Mouse (Mus musculus) erythroblast, embryonic 14.5 days (primary cell): ENCODE data around the gene Grin3b. TPM values are rescaled to one million over a fixed set of nuclear protein-coding genes. Genes with fewer than 3 reads are reported as not detected.

ENCODE experiments used
- H3K27me3 ChIP-seq: 2 replicates; pipeline ENCODE4 v1.6.1; 2012; ENCODE audit warnings: inconsistent platforms; ENCODE audit not compliant: control insufficient read depth
- H3K36me3 ChIP-seq: 2 replicates; pipeline ENCODE4 v1.6.1; 2012; ENCODE audit warnings: mild to moderate bottlenecking, inconsistent platforms; ENCODE audit not compliant: control insufficient read depth
- H3K4me1 ChIP-seq: 2 replicates; pipeline ENCODE4 v1.6.1; 2012; ENCODE audit warnings: inconsistent platforms; ENCODE audit not compliant: control insufficient read depth
- H3K4me3 ChIP-seq: replicated peaks from 2 replicates; pipeline ENCODE3; 2012; ENCODE audit warnings: moderate library complexity, mild to moderate bottlenecking, inconsistent platforms
- H3K9me3 ChIP-seq: 2 replicates; pipeline ENCODE4 v1.6.1; 2012; ENCODE audit warnings: low read length, inconsistent platforms, mixed read lengths; ENCODE audit not compliant: control insufficient read depth
- GATA1 ChIP-seq: IDR thresholded peaks from 2 replicates; pipeline ENCODE4 v1.6.1; 2012; ENCODE audit warnings: low read length, inconsistent platforms, mixed read lengths
- TAL1 ChIP-seq: IDR thresholded peaks from 3 replicates; pipeline ENCODE4 v1.6.1; 2012; ENCODE audit warnings: low read length, inconsistent platforms, mixed read lengths
- polyA plus RNA-seq: library from polyadenylated mRNA; stranded (reverse); fragments of >175 nt; gene quantifications from 2 replicates; pipeline ENCODE4 v1.2.3, GENCODE M21; 2012

Grin3b gene
- polyA plus RNA-seq, 1 experiment: not detected

- Histone ChIP-seq H3K9me3 (no peaks in the 10 kb centered on the region), H3K36me3 (peaks cover 62% of the 10 kb centered on the region), H3K27me3 (peaks cover 3% of the 10 kb centered on the region; the same call in 1 of the 2 replicates), H3K4me1 (peaks cover 69% of the 10 kb centered on the region), H3K4me3 (no peak overlapping the region)
- TF ChIP-seq GATA1 (no peak), TAL1 (no peak)
Observed at GRCm38 (mm10) chr10:80022806-80023205, 52.3 kb downstream of the Grin3b start.

DNA sequence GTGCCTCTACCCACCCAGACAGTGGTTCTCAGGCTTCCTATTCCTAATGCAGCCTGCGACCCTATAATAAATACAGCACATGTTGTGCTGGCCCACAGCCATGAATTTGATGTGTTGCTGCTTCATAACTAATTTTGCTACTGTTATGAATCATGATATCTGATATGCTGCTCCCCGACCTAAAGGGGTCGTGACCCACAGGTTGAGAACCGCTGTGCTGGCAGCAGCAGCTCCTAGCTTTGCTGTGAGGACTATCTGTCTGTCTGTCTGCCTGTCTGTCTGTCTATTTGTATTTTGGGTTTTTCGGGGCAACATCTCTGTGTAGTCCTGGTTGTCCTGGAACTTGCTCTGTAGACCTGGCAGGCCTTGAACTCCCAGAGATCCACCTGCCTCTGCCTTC is 53.2 kb downstream of the Grin3b start:
- TF ChIP-seq GATA1 (no peak), TAL1 (no peak)
- Histone ChIP-seq H3K36me3 (peaks cover 69% of the 10 kb centered on the region), H3K4me1 (peaks cover 72% of the 10 kb centered on the region), H3K9me3 (no peaks in the 10 kb centered on the region), H3K27me3 (peaks cover 3% of the 10 kb centered on the region; the same call in 1 of the 2 replicates), H3K4me3 (no peak overlapping the region)

DNA sequence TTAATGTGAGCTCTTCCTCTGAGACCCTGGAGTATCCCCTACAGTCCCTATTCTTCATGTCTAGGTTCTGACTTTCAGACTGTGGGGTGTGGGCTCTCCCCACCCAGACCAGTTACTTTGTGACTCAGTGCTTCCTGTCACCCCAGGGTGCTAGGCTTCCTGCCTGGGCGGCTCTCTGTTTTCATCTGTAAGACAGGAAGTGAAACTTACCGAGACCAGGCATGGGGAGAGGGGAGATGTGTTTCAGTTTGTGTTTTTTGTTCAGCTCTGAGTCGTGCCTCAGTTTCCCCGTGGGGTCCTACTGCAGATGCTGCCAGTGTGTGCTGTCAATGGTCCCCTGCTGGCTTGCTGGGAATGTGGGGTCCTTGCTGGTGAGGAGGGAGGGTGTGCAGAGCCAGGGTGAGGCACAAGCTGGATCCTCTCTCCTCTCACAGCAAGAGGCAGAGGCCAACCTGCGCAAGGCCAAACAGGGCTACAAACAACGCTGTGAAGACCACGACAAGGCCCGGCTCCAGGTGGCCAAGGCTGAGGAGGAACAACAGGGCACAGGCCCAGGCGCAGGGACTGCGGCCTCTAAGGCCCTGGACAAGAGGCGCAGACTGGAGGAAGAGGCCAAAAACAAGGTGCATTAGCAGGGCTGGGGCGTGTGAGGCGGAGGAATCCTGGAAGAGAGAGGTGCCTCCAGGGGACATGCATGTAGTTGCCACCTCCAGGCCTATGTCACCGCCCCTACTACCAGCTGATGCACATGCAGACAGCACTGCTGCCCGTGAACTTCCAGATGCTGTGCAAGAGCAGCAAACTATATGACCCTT is 53.9 kb downstream of the Grin3b start:
- TF ChIP-seq TAL1 (no peak), GATA1 (no peak)
- Histone ChIP-seq H3K36me3 (peaks cover 74% of the 10 kb centered on the region), H3K4me1 (peaks cover 66% of the 10 kb centered on the region)

DNA sequence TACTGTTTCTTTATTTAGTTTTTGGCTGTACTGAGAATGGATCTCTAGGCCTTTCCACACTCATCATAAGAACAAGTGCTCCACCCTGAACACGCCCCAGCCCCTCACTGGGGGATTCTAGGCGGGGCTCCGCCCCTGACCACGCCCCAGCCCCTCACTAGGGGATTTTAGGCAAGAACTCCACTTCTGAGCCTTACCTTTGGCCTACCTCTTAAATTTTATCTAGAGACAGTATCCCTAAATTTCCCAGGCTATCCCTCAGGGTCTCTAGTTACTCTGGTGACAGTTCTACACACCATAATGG is 54.5 kb downstream of the Grin3b start:
- peaks cover 72% of the 10 kb centered on the region for H3K36me3 ChIP-seq
- no peaks in the 10 kb centered on the region for H3K9me3 ChIP-seq
- no peaks in the 10 kb centered on the region for H3K27me3 ChIP-seq
- H3K4me3 ChIP-seq: no peak overlapping the region
- TF ChIP-seq GATA1 (no peak), TAL1 (no peak)
- peaks cover 61% of the 10 kb centered on the region for H3K4me1 ChIP-seq

More for the DNA sequence above, 53.9 kb downstream of the Grin3b start:
- H3K4me3 ChIP-seq: no peak overlapping the region
- peaks cover 3% of the 10 kb centered on the region; the same call in 1 of the 2 replicates for H3K27me3 ChIP-seq
- no peaks in the 10 kb centered on the region for H3K9me3 ChIP-seq

- TF ChIP-seq GATA1 (no peak), TAL1 (no peak)
- H3K36me3 ChIP-seq: peaks cover 72% of the 10 kb centered on the region
- H3K27me3 ChIP-seq: no peaks in the 10 kb centered on the region
- no peak overlapping the region for H3K4me3 ChIP-seq
- no peaks in the 10 kb centered on the region for H3K9me3 ChIP-seq
- peaks cover 57% of the 10 kb centered on the region for H3K4me1 ChIP-seq
Observed at GRCm38 (mm10) chr10:80025463-80025862, 54.9 kb downstream of the Grin3b start.

GRCm38 (mm10) chr10:80025889-80026288 is 55.4 kb downstream of the Grin3b start:
- Histone ChIP-seq H3K36me3 (peaks cover 72% of the 10 kb centered on the region), H3K9me3 (no peaks in the 10 kb centered on the region), H3K4me1 (peaks cover 53% of the 10 kb centered on the region), H3K4me3 (no peak overlapping the region), H3K27me3 (no peaks in the 10 kb centered on the region)
- TF ChIP-seq GATA1: no peak
- TF ChIP-seq TAL1: no peak

Other genes starting within 250 kb of the Grin3b start
- gene Polrmt, start 224.1 kb upstream of the Grin3b start, polyA plus RNA-seq: 2.1 and 2.5 TPM in 2 replicates
- gene Fgf22, start 215.6 kb upstream of the Grin3b start, polyA plus RNA-seq: not detected in 2 replicates
- 35.3 and 45.1 TPM in 2 replicates for gene Rnf126, start 203.8 kb upstream of the Grin3b start, polyA plus RNA-seq
- gene Fstl3, start 193.4 kb upstream of the Grin3b start, polyA plus RNA-seq: 0.02 and 0.04 TPM in 2 replicates
- gene Prss57, start 179.8 kb upstream of the Grin3b start, polyA plus RNA-seq: 0.02 TPM in 1 of 2 replicates, not detected in the other
- 0.34 and 0.52 TPM in 2 replicates for gene Palm, start 177.1 kb upstream of the Grin3b start, polyA plus RNA-seq
- not detected in 2 replicates for gene Misp, start 149.7 kb upstream of the Grin3b start, polyA plus RNA-seq
- 46.1 and 67.9 TPM in 2 replicates for gene Ptbp1, start 116.3 kb upstream of the Grin3b start, polyA plus RNA-seq
- gene Prtn3, start 96.2 kb upstream of the Grin3b start, polyA plus RNA-seq: 3.5 TPM in 2 replicates
- gene Plppr3, start 96.1 kb upstream of the Grin3b start, polyA plus RNA-seq: 0.06 and 0.11 TPM in 2 replicates
- 1.5 and 1.8 TPM in 2 replicates for gene Elane, start 84.5 kb upstream of the Grin3b start, polyA plus RNA-seq
- not detected in 2 replicates for gene Cfd, start 79.9 kb upstream of the Grin3b start, polyA plus RNA-seq
- gene Med16, start 61.8 kb upstream of the Grin3b start, polyA plus RNA-seq: 4.1 and 4.9 TPM in 2 replicates
- gene Gm26602, start 59.9 kb upstream of the Grin3b start, polyA plus RNA-seq: 0.21 TPM in 1 of 2 replicates, not detected in the other
- gene Kiss1r, start 53.7 kb upstream of the Grin3b start, polyA plus RNA-seq: 0.01 TPM in 1 of 2 replicates, not detected in the other
- gene R3hdm4, start 49.5 kb upstream of the Grin3b start, polyA plus RNA-seq: 9.9 and 13.0 TPM in 2 replicates
- 1.0 and 1.4 TPM in 2 replicates for gene Arid3a, start 43.7 kb upstream of the Grin3b start, polyA plus RNA-seq
- 4.4 and 4.9 TPM in 2 replicates for gene Wdr18, start 10.6 kb upstream of the Grin3b start, polyA plus RNA-seq
- 47.6 and 49.5 TPM in 2 replicates for gene Tmem259, start 13.6 kb downstream of the Grin3b start, polyA plus RNA-seq
- 0.59 and 0.74 TPM in 2 replicates for gene Cnn2, start 17.9 kb downstream of the Grin3b start, polyA plus RNA-seq
- gene Abca7, start 25.8 kb downstream of the Grin3b start, polyA plus RNA-seq: 7.6 and 7.9 TPM in 2 replicates
- gene Arhgap45, start 45.9 kb downstream of the Grin3b start, polyA plus RNA-seq: 1.5 and 1.7 TPM in 2 replicates
- 11.9 and 17.1 TPM in 2 replicates for gene Polr2e, start 69.1 kb downstream of the Grin3b start, polyA plus RNA-seq
- 551 and 700 TPM in 2 replicates for gene Gpx4, start 76.5 kb downstream of the Grin3b start, polyA plus RNA-seq
- 3.4 and 3.9 TPM in 2 replicates for gene Sbno2, start 134.9 kb downstream of the Grin3b start, polyA plus RNA-seq
- gene Stk11, start 145.1 kb downstream of the Grin3b start, polyA plus RNA-seq: 69.2 and 71.6 TPM in 2 replicates
- 139 and 144 TPM in 2 replicates for gene Atp5d, start 167.9 kb downstream of the Grin3b start, polyA plus RNA-seq
- 0.15 and 0.52 TPM in 2 replicates for gene Cbarp, start 170.1 kb downstream of the Grin3b start, polyA plus RNA-seq
- gene Midn, start 177.6 kb downstream of the Grin3b start, polyA plus RNA-seq: 7.0 and 9.3 TPM in 2 replicates
- gene Cirbp, start 195.3 kb downstream of the Grin3b start, polyA plus RNA-seq: 3.9 and 4.3 TPM in 2 replicates
- 0.60 and 0.99 TPM in 2 replicates for gene 1600002K03Rik, start 202.2 kb downstream of the Grin3b start, polyA plus RNA-seq
- 0.10 and 0.16 TPM in 2 replicates for gene Efna2, start 208.8 kb downstream of the Grin3b start, polyA plus RNA-seq